Mouse (Mus musculus) ES-Bruce4 (cell line): Measurements from ENCODE around the gene Atp6v0d1. TPM values are rescaled to one million over a fixed set of nuclear protein-coding genes. Genes with fewer than 3 reads are reported as not detected.

Experiments used
- H3K27ac ChIP-seq: 2 replicates; pipeline ENCODE4 v1.5.1; 2012; ENCODE audit warnings: low read length, inconsistent platforms; ENCODE audit not compliant: insufficient read depth
- H3K27me3 ChIP-seq: 2 replicates; pipeline ENCODE4 v1.6.1; 2012; ENCODE audit warnings: mild to moderate bottlenecking, low read length, inconsistent platforms; ENCODE audit not compliant: control insufficient read depth, poor library complexity, insufficient read depth, severe bottlenecking
- H3K36me3 ChIP-seq: 2 replicates; pipeline ENCODE4 v1.6.1; 2012; ENCODE audit warnings: inconsistent platforms, mild to moderate bottlenecking, low read length, moderate library complexity; ENCODE audit not compliant: control insufficient read depth, poor library complexity, insufficient read depth, severe bottlenecking
- H3K4me1 ChIP-seq: one replicate; pipeline ENCODE4 v1.8.1; 2011; ENCODE audit warnings: low read length; ENCODE audit not compliant: control insufficient read depth, insufficient read depth
- H3K4me3 ChIP-seq: 2 replicates; pipeline ENCODE4 v1.5.1; 2011; ENCODE audit warnings: low read depth, mild to moderate bottlenecking, low read length
- H3K9ac ChIP-seq: 2 replicates; pipeline ENCODE4 v1.6.1; 2012; ENCODE audit warnings: low read depth, mild to moderate bottlenecking, inconsistent platforms; ENCODE audit not compliant: poor library complexity, severe bottlenecking
- H3K9me3 ChIP-seq: replicated peaks from 2 replicates; pipeline ENCODE4 v1.6.1; 2012; ENCODE audit warnings: mild to moderate bottlenecking, low read length, inconsistent platforms; ENCODE audit not compliant: control insufficient read depth, poor library complexity, insufficient read depth, severe bottlenecking
- CTCF ChIP-seq: IDR thresholded peaks from one replicate; pipeline ENCODE4 v1.8.1; 2011; ENCODE audit warnings: low read depth, low read length
- EP300 ChIP-seq: IDR thresholded peaks from 2 replicates; pipeline ENCODE4 v1.6.1; 2011; ENCODE audit warnings: low read depth, low read length; ENCODE audit not compliant: insufficient read depth
- POLR2A ChIP-seq: IDR thresholded peaks from one replicate; pipeline ENCODE4 v1.8.1; 2011; ENCODE audit warnings: low read length; ENCODE audit not compliant: insufficient read depth
- polyA plus RNA-seq: library from polyadenylated mRNA; stranded (reverse); fragments of >200 nt; gene quantifications from 2 replicates; pipeline ENCODE4 v1.2.4, GENCODE M21; 2011; ENCODE audit warnings: low read depth; ENCODE audit not compliant: missing spikeins, insufficient read depth, insufficient read length

Atp6v0d1 gene
- polyA plus RNA-seq, result 78.4 and 86.5 TPM in 2 replicates

- no peak for TF ChIP-seq POLR2A
- TF ChIP-seq EP300, result no peak; the same call in 1 of the 2 replicates
- peak; percentile 84 for TF ChIP-seq CTCF
- Histone ChIP-seq H3K27ac (no peak within 1 kb of the TSS), H3K9me3 (no peaks in the 10 kb centered on the region), H3K36me3 (no peaks in the 10 kb centered on the region), H3K27me3 (no peaks in the 10 kb centered on the region), H3K4me1 (no peaks in the 10 kb centered on the region), H3K9ac (peak within 1 kb of the TSS; percentile 70), H3K4me3 (peak within 1 kb of the TSS; percentile 73)
Observed at GRCm38 (mm10) chr8:105565952-105566702, at the start of gene Atp6v0d1. Gene Atp6v0d1 (minus strand): TSS chr8:105566047.

DNA sequence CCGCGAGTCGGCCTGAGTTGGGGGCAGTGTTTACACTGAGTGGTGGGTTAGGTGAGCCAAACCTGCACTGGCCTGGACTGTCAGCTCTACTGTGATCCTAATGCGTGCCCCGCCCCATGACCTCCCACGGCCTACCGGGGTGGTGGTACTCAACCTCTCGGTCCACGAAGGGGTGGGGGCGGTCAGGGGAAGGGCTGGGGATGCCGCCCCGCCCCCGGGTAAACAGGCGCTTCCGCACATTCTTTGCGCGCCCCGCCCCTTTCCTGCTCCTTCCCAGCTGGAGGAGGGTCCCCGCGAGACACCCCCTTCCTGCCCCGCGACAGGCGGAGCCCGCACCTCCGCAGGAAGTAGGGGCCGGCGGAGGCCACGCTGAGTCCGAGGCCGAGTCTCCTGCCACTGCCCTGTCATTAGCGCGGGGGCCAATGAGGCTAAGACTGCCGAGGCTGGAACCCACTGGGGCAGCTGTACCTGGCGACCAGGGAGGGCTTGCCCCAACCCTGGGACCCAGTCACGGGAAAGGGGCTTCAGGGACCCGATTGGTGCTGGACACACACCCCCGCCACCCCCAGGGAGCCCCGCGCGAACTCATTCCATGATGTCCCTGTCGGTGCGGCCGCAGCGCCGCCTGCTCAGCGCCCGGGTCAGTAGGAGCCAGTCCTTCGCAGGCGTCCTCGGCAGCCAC, 48.1 kb upstream of the Atp6v0d1 start:
- H3K9ac ChIP-seq, result peak overlapping the region; percentile 62
- peaks cover 3% of the 10 kb centered on the region; the same call in 1 of the 2 replicates for H3K27me3 ChIP-seq
- peak overlapping the region; percentile 63 for H3K4me3 ChIP-seq
- H3K9me3 ChIP-seq, result no peaks in the 10 kb centered on the region
- peaks cover 5% of the 10 kb centered on the region; the same call in 1 of the 2 replicates for H3K36me3 ChIP-seq
- TF ChIP-seq EP300 (no peak), POLR2A (no peak), CTCF (no peak)
- no peaks in the 10 kb centered on the region for H3K4me1 ChIP-seq
- no peak overlapping the region for H3K27ac ChIP-seq

GRCm38 (mm10) chr8:105613037-105613436, 47.2 kb upstream of the Atp6v0d1 start:
- H3K4me3 ChIP-seq, result no peak overlapping the region
- H3K9ac ChIP-seq, result 0 out of 2 replicates have a peak overlapping the region, but pooled peaks have one; percentile 4

GRCm38 (mm10) chr8:105611836-105612235, 46.0 kb upstream of the Atp6v0d1 start:
- Histone ChIP-seq H3K4me1 (peaks cover 4% of the 10 kb centered on the region), H3K27ac (no peak overlapping the region), H3K4me3 (no peak overlapping the region), H3K9ac (no peak overlapping the region), H3K9me3 (no peaks in the 10 kb centered on the region), H3K36me3 (peaks cover 5% of the 10 kb centered on the region; the same call in 1 of the 2 replicates), H3K27me3 (peaks cover 3% of the 10 kb centered on the region; the same call in 1 of the 2 replicates)
- TF ChIP-seq CTCF (no peak), POLR2A (no peak), EP300 (no peak)

More at GRCm38 (mm10) chr8:105613037-105613436, 47.2 kb upstream of the Atp6v0d1 start:
- peaks cover 5% of the 10 kb centered on the region; the same call in 1 of the 2 replicates for H3K36me3 ChIP-seq
- H3K9me3 ChIP-seq, result no peaks in the 10 kb centered on the region
- no peak overlapping the region for H3K27ac ChIP-seq
- TF ChIP-seq POLR2A (no peak), CTCF (no peak), EP300 (no peak)
- H3K27me3 ChIP-seq, result peaks cover 3% of the 10 kb centered on the region; the same call in 1 of the 2 replicates
- H3K4me1 ChIP-seq, result no peaks in the 10 kb centered on the region

GRCm38 (mm10) chr8:105609771-105610170, 43.9 kb upstream of the Atp6v0d1 start:
- H3K36me3 ChIP-seq, result no peaks in the 10 kb centered on the region
- no peak overlapping the region for H3K9ac ChIP-seq
- peaks cover 4% of the 10 kb centered on the region for H3K4me1 ChIP-seq
- TF ChIP-seq POLR2A (no peak), CTCF (no peak), EP300 (no peak)
- no peak overlapping the region for H3K4me3 ChIP-seq
- H3K27ac ChIP-seq, result no peak overlapping the region
- no peaks in the 10 kb centered on the region for H3K9me3 ChIP-seq
- H3K27me3 ChIP-seq, result peaks cover 3% of the 10 kb centered on the region; the same call in 1 of the 2 replicates

- Histone ChIP-seq H3K27ac (no peak overlapping the region), H3K27me3 (peaks cover 3% of the 10 kb centered on the region; the same call in 1 of the 2 replicates), H3K4me1 (peaks cover 4% of the 10 kb centered on the region), H3K4me3 (no peak overlapping the region), H3K9me3 (no peaks in the 10 kb centered on the region), H3K9ac (no peak overlapping the region), H3K36me3 (no peaks in the 10 kb centered on the region)
- TF ChIP-seq EP300 (no peak), CTCF (no peak), POLR2A (no peak)
Observed at GRCm38 (mm10) chr8:105609355-105609754, 43.5 kb upstream of the Atp6v0d1 start.
